Mouse (Mus musculus): ENCODE data around the gene Pth2.
"Not testable (repeated sequence)": the region's sequence is repeated elsewhere in the genome, so short reads cannot be mapped to it uniquely, and the experiment has no call there.

The Pth2 gene

GRCm38 (mm10) chr7:45180896-45181477 is at the start of gene Pth2:
Pth2 (plus strand) TSS chr7:45180995.
- DNase-seq = peak; percentile 83

GRCm38 (mm10) chr7:45131850-45132249 is 48.9 kb upstream of the Pth2 start:
- no peak for DNase-seq

GRCm38 (mm10) chr7:45133446-45134159 is 47.2 kb upstream of the Pth2 start:
- no peak for DNase-seq

GRCm38 (mm10) chr7:45134544-45135026 is 46.2 kb upstream of the Pth2 start:
- DNase-seq = peak; percentile 77

- no peak for DNase-seq
Observed at GRCm38 (mm10) chr7:45135370-45135769, 45.4 kb upstream of the Pth2 start.

GRCm38 (mm10) chr7:45135993-45136567 is 44.7 kb upstream of the Pth2 start, which contains the start of the genes Gm45713 and Flt3l:
Gm45713 (minus strand) TSS chr7:45136231.
Flt3l (minus strand) TSS chr7:45136432.
- peak; percentile 95 for DNase-seq

GRCm38 (mm10) chr7:45137171-45138006 is 43.4 kb upstream of the Pth2 start:
- DNase-seq = no peak

- no peak for DNase-seq
Observed at GRCm38 (mm10) chr7:45138403-45138802, 42.4 kb upstream of the Pth2 start.

GRCm38 (mm10) chr7:45139904-45140723 is 40.7 kb upstream of the Pth2 start:
- no peak for DNase-seq

GRCm38 (mm10) chr7:45141319-45141718 is 39.5 kb upstream of the Pth2 start:
- DNase-seq = no peak

GRCm38 (mm10) chr7:45141914-45142313 is 38.9 kb upstream of the Pth2 start:
- DNase-seq = no peak

- DNase-seq = no peak
Observed at GRCm38 (mm10) chr7:45144368-45145174, 36.2 kb upstream of the Pth2 start.

GRCm38 (mm10) chr7:45145460-45145859 is 35.3 kb upstream of the Pth2 start:
- no peak for DNase-seq

- no peak for DNase-seq
Observed at GRCm38 (mm10) chr7:45147267-45147666, 33.5 kb upstream of the Pth2 start.

- DNase-seq = no peak
Observed at GRCm38 (mm10) chr7:45147899-45148298, 32.9 kb upstream of the Pth2 start.

GRCm38 (mm10) chr7:45148534-45149098 is 32.2 kb upstream of the Pth2 start:
- no peak for DNase-seq

- no peak for DNase-seq
Observed at GRCm38 (mm10) chr7:45149545-45149944, 31.2 kb upstream of the Pth2 start.

- peak; percentile 23 for DNase-seq
Observed at GRCm38 (mm10) chr7:45150321-45150720, 30.5 kb upstream of the Pth2 start.

- no peak for DNase-seq
Observed at GRCm38 (mm10) chr7:45151303-45151702, 29.5 kb upstream of the Pth2 start.

- not testable (repeated sequence) for DNase-seq
Observed at GRCm38 (mm10) chr7:45153052-45153451, 27.7 kb upstream of the Pth2 start.

- no peak for DNase-seq
Observed at GRCm38 (mm10) chr7:45153586-45153985, 27.2 kb upstream of the Pth2 start.

Measured in retina, postnatal 1 day (tissue).